Mouse (Mus musculus) neural tube, embryonic 11.5 days (tissue): ENCODE data around the gene Gm11239. TPM values are rescaled to one million over a fixed set of nuclear protein-coding genes. Genes with fewer than 3 reads are reported as not detected.
"Not testable (repeated sequence)": the region's sequence is repeated elsewhere in the genome, so short reads cannot be mapped to it uniquely, and the experiment has no call there.

ENCODE experiments used
- ATAC-seq: fragments of 200-750 bp; cut with Nextera tagmentation; 2 replicates; pipeline ENCODE4 v1.8.0; 2017; ENCODE audit warnings: moderate number of reproducible peaks, mild to moderate bottlenecking, moderate TSS enrichment, moderate library complexity; ENCODE audit not compliant: insufficient read depth, low FRiP score, low TSS enrichment
- DNase-seq: peaks from one replicate; pipeline ENCODE4 v3.0.0-alpha.2; 2015; ENCODE audit warnings: low spot score
- H3K27ac ChIP-seq: fragments of 300-500 bp; sonication (generic); 2 replicates; pipeline ENCODE4 v1.5.1; 2014; ENCODE audit warnings: low read depth, mild to moderate bottlenecking, low read length
- H3K27me3 ChIP-seq: fragments of 300-500 bp; sonication (generic); 2 replicates; pipeline ENCODE4 v1.6.1; 2014; ENCODE audit warnings: mild to moderate bottlenecking, low read length, mixed read lengths; ENCODE audit not compliant: control insufficient read depth, insufficient read depth
- H3K36me3 ChIP-seq: fragments of 300-500 bp; sonication (generic); 2 replicates; pipeline ENCODE4 v1.6.1; 2014; ENCODE audit warnings: mild to moderate bottlenecking, low read length, moderate library complexity, mixed read lengths; ENCODE audit not compliant: control insufficient read depth, insufficient read depth
- H3K4me1 ChIP-seq: fragments of 300-500 bp; sonication (generic); 2 replicates; pipeline ENCODE4 v1.6.1; 2014; ENCODE audit warnings: low read length, mixed read lengths; ENCODE audit not compliant: control insufficient read depth, insufficient read depth
- H3K4me2 ChIP-seq: fragments of 300-500 bp; sonication (generic); 2 replicates; pipeline ENCODE4 v1.6.1; 2014; ENCODE audit warnings: low read depth, mild to moderate bottlenecking, moderate library complexity
- H3K4me3 ChIP-seq: fragments of 300-500 bp; sonication (generic); 2 replicates; pipeline ENCODE4 v1.5.1; 2014; ENCODE audit warnings: low read depth, low read length
- H3K9ac ChIP-seq: fragments of 300-500 bp; sonication (generic); 2 replicates; pipeline ENCODE4 v1.6.1; 2014; ENCODE audit warnings: mild to moderate bottlenecking, low read length
- H3K9me3 ChIP-seq: fragments of 300-500 bp; sonication (generic); 2 replicates; pipeline ENCODE4 v1.6.1; 2016; ENCODE audit warnings: low read length; ENCODE audit not compliant: control insufficient read depth
- WGBS: fragments of 180-500 bp; shearing (Covaris S2); extraction: QIAGEN DNeasy Blood & Tissue Kit; methylation state at CpG from one replicate; pipeline ENCODE4 v1.1.7; 2014; 5-methylcytosine and 5-hydroxymethylcytosine counted together
- polyA plus RNA-seq: library from polyadenylated mRNA; unstranded; fragments of >200 nt; fragmentation: Nextera tagmentation; extraction: Ambion mirVana; gene quantifications from 2 replicates; pipeline ENCODE4 v1.2.1, GENCODE M21; 2014

The Gm11239 gene
- polyA plus RNA-seq = not detected in 2 replicates

GRCm38 (mm10) chr4:73668054-73668453 lies at the start of gene Gm11239:
TSS of gene Gm11239 (plus strand) at chr4:73668354.
- no CpG with 5 or more reads among the region's 4 CpGs for WGBS
- not testable (repeated sequence) for H3K36me3 ChIP-seq, H3K4me1 ChIP-seq, H3K9me3 ChIP-seq, H3K4me3 ChIP-seq, H3K27me3 ChIP-seq, ATAC-seq, H3K4me2 ChIP-seq, H3K9ac ChIP-seq, DNase-seq, H3K27ac ChIP-seq

DNA sequence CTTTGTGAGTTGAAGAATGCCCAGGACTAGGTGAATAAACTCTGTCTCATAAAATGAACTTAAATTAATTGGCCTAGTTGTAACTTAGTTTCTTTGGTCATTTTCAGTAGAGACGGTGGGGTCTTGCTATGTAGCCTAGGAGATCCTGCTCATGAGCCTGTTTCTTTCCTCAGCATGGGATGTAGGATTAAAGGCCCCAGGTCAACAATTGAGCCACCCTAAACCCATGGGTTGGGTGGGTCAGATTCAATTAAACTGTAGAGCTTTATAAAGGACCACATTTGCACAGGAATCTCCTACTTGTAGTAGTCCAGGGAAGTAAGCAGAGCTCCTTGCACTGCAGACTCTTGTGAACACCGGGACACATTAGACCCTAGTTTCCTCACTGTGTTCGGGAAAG lies 45.5 kb upstream of the Gm11239 start, which contains the start of gene Gm11237:
TSS of gene Gm11237 (plus strand) at position 301 of the 400 bp plus-strand sequence.
- no CpG with 5 or more reads among the region's 3 CpGs for WGBS
- not testable (repeated sequence) for ATAC-seq, H3K4me1 ChIP-seq, H3K4me2 ChIP-seq, DNase-seq, H3K9ac ChIP-seq, H3K4me3 ChIP-seq, H3K27me3 ChIP-seq, H3K27ac ChIP-seq, H3K9me3 ChIP-seq, H3K36me3 ChIP-seq

DNA sequence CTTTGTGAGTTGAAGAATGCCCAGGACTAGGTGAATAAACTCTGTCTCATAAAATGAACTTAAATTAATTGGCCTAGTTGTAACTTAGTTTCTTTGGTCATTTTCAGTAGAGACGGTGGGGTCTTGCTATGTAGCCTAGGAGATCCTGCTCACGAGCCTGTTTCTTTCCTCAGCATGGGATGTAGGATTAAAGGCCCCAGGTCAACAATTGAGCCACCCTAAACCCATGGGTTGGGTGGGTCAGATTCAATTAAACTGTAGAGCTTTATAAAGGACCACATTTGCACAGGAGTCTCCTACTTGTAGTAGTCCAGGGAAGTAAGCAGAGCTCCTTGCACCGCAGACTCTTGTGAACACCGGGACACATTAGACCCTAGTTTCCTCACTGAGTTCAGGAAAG lies 30.3 kb upstream of the Gm11239 start, which contains the start of gene Gm11236:
TSS of gene Gm11236 (plus strand) at position 301 of the 400 bp plus-strand sequence.
- DNase-seq, H3K36me3 ChIP-seq, H3K4me3 ChIP-seq, H3K27ac ChIP-seq, ATAC-seq, H3K9ac ChIP-seq, H3K9me3 ChIP-seq, H3K4me1 ChIP-seq, H3K27me3 ChIP-seq, H3K4me2 ChIP-seq: not testable (repeated sequence)
- no CpG with 5 or more reads among the region's 4 CpGs for WGBS

GRCm38 (mm10) chr4:73661864-73662263 lies 6.3 kb upstream of the Gm11239 start:
- H3K4me2 ChIP-seq, ATAC-seq, H3K36me3 ChIP-seq, H3K9ac ChIP-seq, H3K9me3 ChIP-seq, H3K27me3 ChIP-seq, H3K4me1 ChIP-seq, DNase-seq, H3K4me3 ChIP-seq, H3K27ac ChIP-seq: not testable (repeated sequence)
- WGBS = 88% methylated on average over 4 of the region's 4 CpGs

GRCm38 (mm10) chr4:73683216-73683615 lies 15.1 kb downstream of the Gm11239 start, which contains the start of gene Gm428:
TSS of gene Gm428 (plus strand) at chr4:73683516.
- not testable (repeated sequence) for H3K4me3 ChIP-seq, DNase-seq, ATAC-seq, H3K9ac ChIP-seq, H3K36me3 ChIP-seq, H3K9me3 ChIP-seq, H3K4me2 ChIP-seq, H3K27me3 ChIP-seq, H3K27ac ChIP-seq, H3K4me1 ChIP-seq
- 80% methylated on average over 1 of the region's 4 CpGs for WGBS

- no peak for ATAC-seq
- 93% methylated on average over 1 of the region's 1 CpGs for WGBS
- no peak for DNase-seq
- H3K27me3 ChIP-seq = no peaks in the 10 kb centered on the region
- no peaks in the 10 kb centered on the region for H3K36me3 ChIP-seq
- no peaks in the 10 kb centered on the region for H3K9me3 ChIP-seq
- H3K4me3 ChIP-seq = no peak overlapping the region
- H3K27ac ChIP-seq = no peak overlapping the region
- H3K4me1 ChIP-seq = no peaks in the 10 kb centered on the region
- no peak overlapping the region for H3K4me2 ChIP-seq
- no peak overlapping the region for H3K9ac ChIP-seq
Measured at GRCm38 (mm10) chr4:73718761-73719160, 50.6 kb downstream of the Gm11239 start.

GRCm38 (mm10) chr4:73719819-73720218 lies 51.7 kb downstream of the Gm11239 start:
- no peaks in the 10 kb centered on the region for H3K36me3 ChIP-seq
- ATAC-seq = no peak

More at GRCm38 (mm10) chr4:73719819-73720218, 51.7 kb downstream of the Gm11239 start:
- Histone ChIP-seq H3K9me3 (no peaks in the 10 kb centered on the region), H3K4me3 (no peak overlapping the region), H3K9ac (no peak overlapping the region), H3K27ac (no peak overlapping the region), H3K4me1 (no peaks in the 10 kb centered on the region), H3K27me3 (no peaks in the 10 kb centered on the region), H3K4me2 (no peak overlapping the region)
- no peak for DNase-seq

Other genes with a start within 250 kb of the Gm11239 start
- not detected in 2 replicates for gene Gm11238, start 60.5 kb upstream of the Gm11239 start, polyA plus RNA-seq
- gene Gm11237, start 45.4 kb upstream of the Gm11239 start, polyA plus RNA-seq = not detected in 2 replicates
- not detected in 2 replicates for gene Gm11236, start 30.2 kb upstream of the Gm11239 start, polyA plus RNA-seq
- gene Gm428, start 15.2 kb downstream of the Gm11239 start, polyA plus RNA-seq = not detected in 2 replicates
- gene Rasef, start 122.6 kb downstream of the Gm11239 start, polyA plus RNA-seq = 0.42 and 0.61 TPM in 2 replicates
- gene Gm11758, start 207.9 kb downstream of the Gm11239 start, polyA plus RNA-seq = not detected in 2 replicates
- gene Gm11757, start 222.8 kb downstream of the Gm11239 start, polyA plus RNA-seq = not detected in 2 replicates
- gene Gm13871, start 237.6 kb downstream of the Gm11239 start, polyA plus RNA-seq = not detected in 2 replicates